Mouse (Mus musculus) common myeloid progenitor, adult 5-6 weeks (primary cell): ENCODE data around the gene Nelfb. TPM values are rescaled to one million over a fixed set of nuclear protein-coding genes. Genes with fewer than 3 reads are reported as not detected.
A peak's percentile ranks its signal among the peaks of the same experiment; 100 is the strongest.

Source experiments
- ATAC-seq: replicated peaks from 2 replicates; pipeline ENCODE4 v1.8.0; 2016; ENCODE audit warnings: low read depth, mild to moderate bottlenecking, moderate TSS enrichment, inconsistent platforms; ENCODE audit not compliant: poor library complexity, severe bottlenecking
- total RNA-seq: library from RNA; stranded (forward); fragments of 200-1000, 187-1606 nt; gene quantifications from 2 replicates; pipeline ENCODE4 v1.2.3, GENCODE M21; 2017

Nelfb gene
- total RNA-seq, 1 experiment from 2014 or later: 47.4 TPM

- no peak for ATAC-seq
These were observed 31.6 kb downstream of the Nelfb start for GRCm38 (mm10) chr2:25179566-25180217.

- ATAC-seq: no peak
These were observed 32.9 kb downstream of the Nelfb start for GRCm38 (mm10) chr2:25178285-25178972.

- no peak for ATAC-seq
These were observed 33.6 kb downstream of the Nelfb start for GRCm38 (mm10) chr2:25177685-25178084.

- ATAC-seq: no peak
These were observed 34.2 kb downstream of the Nelfb start for GRCm38 (mm10) chr2:25177076-25177475.

- no peak for ATAC-seq
These were observed 34.7 kb downstream of the Nelfb start for GRCm38 (mm10) chr2:25176573-25176972.

- no peak for ATAC-seq
These were observed 35.6 kb downstream of the Nelfb start for GRCm38 (mm10) chr2:25175690-25176078.

- ATAC-seq: no peak
These were observed 36.2 kb downstream of the Nelfb start for GRCm38 (mm10) chr2:25174866-25175689.

- no peak for ATAC-seq
These were observed 37.5 kb downstream of the Nelfb start for GRCm38 (mm10) chr2:25173821-25174220.

GRCm38 (mm10) chr2:25172629-25173028, 38.7 kb downstream of the Nelfb start:
- 0 out of 2 replicates have a peak, but pooled peaks have one; percentile 33 for ATAC-seq

- ATAC-seq: no peak
These were observed 39.5 kb downstream of the Nelfb start for GRCm38 (mm10) chr2:25171769-25172153.

GRCm38 (mm10) chr2:25171101-25171768, 40.1 kb downstream of the Nelfb start:
- ATAC-seq: no peak

GRCm38 (mm10) chr2:25170326-25171100, 40.8 kb downstream of the Nelfb start:
- ATAC-seq: peak; percentile 22; the same call in 1 of the 2 replicates

GRCm38 (mm10) chr2:25169778-25170177, 41.5 kb downstream of the Nelfb start:
- ATAC-seq: no peak

- ATAC-seq: no peak
These were observed 42.7 kb downstream of the Nelfb start for GRCm38 (mm10) chr2:25168665-25168978.

- no peak for ATAC-seq
These were observed 43.2 kb downstream of the Nelfb start for GRCm38 (mm10) chr2:25167919-25168664.

GRCm38 (mm10) chr2:25167481-25167880, 43.8 kb downstream of the Nelfb start:
- ATAC-seq: no peak

- ATAC-seq: peak; percentile 83
These were observed 53.6 kb downstream of the Nelfb start for GRCm38 (mm10) chr2:25157655-25158054.

- ATAC-seq: no peak
These were observed 54.3 kb downstream of the Nelfb start for GRCm38 (mm10) chr2:25156990-25157389.

- no peak for ATAC-seq
These were observed 55.1 kb downstream of the Nelfb start for GRCm38 (mm10) chr2:25156177-25156576.
